Mouse (Mus musculus) cerebellum, adult (tissue): ENCODE measurements at regions not wholly inside any gene's neighbourhood (a gene's known extent, or its start where the extent isn't known, plus 50 kb on each side); places are given as distances from the start of the nearest gene placed in this dataset.

Source experiments
- ATAC-seq: cut with Nextera tagmentation; 2 replicates; pipeline ENCODE4 v1.9.2; 2017; ENCODE audit warnings: mild to moderate bottlenecking, moderate library complexity, mixed read lengths; ENCODE audit not compliant: insufficient number of reproducible peaks, low FRiP score, low TSS enrichment

- no peak for ATAC-seq
These were observed 229.3 kb downstream of the Gm10260 start for GRCm38 (mm10) chr13:97531181-97531580.

- no peak for ATAC-seq
These were observed 229.9 kb downstream of the Gm10260 start for GRCm38 (mm10) chr13:97530570-97530969.

GRCm38 (mm10) chr13:97527958-97528357, 232.5 kb downstream of the Gm10260 start:
- ATAC-seq: no peak

- ATAC-seq: no peak
These were observed 235.5 kb downstream of the Gm10260 start for GRCm38 (mm10) chr13:97524847-97525434.

GRCm38 (mm10) chr13:97523523-97524412, 236.7 kb downstream of the Gm10260 start:
- no peak for ATAC-seq

- no peak for ATAC-seq
These were observed 239.4 kb downstream of the Gm10260 start for GRCm38 (mm10) chr13:97520988-97521547.

- ATAC-seq: no peak
These were observed 243.7 kb downstream of the Gm10260 start for GRCm38 (mm10) chr13:97516731-97517130.

- ATAC-seq: no peak
These were observed 245.9 kb downstream of the Gm10260 start for GRCm38 (mm10) chr13:97514421-97515066.

- ATAC-seq: no peak
These were observed 247.9 kb downstream of the Gm10260 start for GRCm38 (mm10) chr13:97512521-97512920.

- no peak for ATAC-seq
These were observed 249.8 kb downstream of the Gm10260 start for GRCm38 (mm10) chr13:97510431-97511261.

- ATAC-seq: no peak
These were observed 255.5 kb downstream of the Gm10260 start for GRCm38 (mm10) chr13:97504949-97505348.

GRCm38 (mm10) chr13:97503955-97504739, 256.3 kb downstream of the Gm10260 start:
- no peak for ATAC-seq

GRCm38 (mm10) chr13:97503391-97503790, 257.0 kb downstream of the Gm10260 start:
- ATAC-seq: no peak

- ATAC-seq: no peak
These were observed 259.2 kb downstream of the Enc1 start for GRCm38 (mm10) chr13:97500155-97500554.

GRCm38 (mm10) chr13:97498981-97499380, 258.1 kb downstream of the Enc1 start:
- ATAC-seq: no peak

GRCm38 (mm10) chr13:97497928-97498327, 257.0 kb downstream of the Enc1 start:
- ATAC-seq: no peak

GRCm38 (mm10) chr13:97494770-97495169, 253.9 kb downstream of the Enc1 start:
- no peak for ATAC-seq

- ATAC-seq: no peak
These were observed 252.9 kb downstream of the Enc1 start for GRCm38 (mm10) chr13:97493836-97494235.
